Mouse (Mus musculus): ENCODE data around the gene Phc3.
"Not testable (repeated sequence)": the region's sequence is repeated elsewhere in the genome, so short reads cannot be mapped to it uniquely, and the experiment has no call there.

Phc3 gene

GRCm38 (mm10) chr3:30869995-30870394 lies 99.2 kb downstream of the Phc3 start:
- no peak for DNase-seq (ENCODE audit: low spot score in 2 of 2)

- DNase-seq (ENCODE audit: low spot score in 2 of 2) = no peak
Observed at GRCm38 (mm10) chr3:30868625-30869024, 100.6 kb downstream of the Phc3 start.

GRCm38 (mm10) chr3:30868176-30868575 lies 101.0 kb downstream of the Phc3 start:
- no peak for DNase-seq (ENCODE audit: low spot score in 2 of 2)

- DNase-seq (ENCODE audit: low spot score in 2 of 2) = no peak
Observed at GRCm38 (mm10) chr3:30864640-30865039, 104.6 kb downstream of the Phc3 start.

- DNase-seq (ENCODE audit: low spot score in 2 of 2) = no peak
Observed at GRCm38 (mm10) chr3:30863712-30864435, 105.3 kb downstream of the Phc3 start.

- no peak for DNase-seq (ENCODE audit: low spot score in 2 of 2)
Observed at GRCm38 (mm10) chr3:30860705-30861104, 108.5 kb downstream of the Phc3 start.

GRCm38 (mm10) chr3:30859599-30859998 lies 109.6 kb downstream of the Phc3 start:
- DNase-seq (ENCODE audit: low spot score in 2 of 2) = not testable (repeated sequence)

GRCm38 (mm10) chr3:30855604-30856458 lies 113.4 kb downstream of the Phc3 start, which contains the start of gene Gpr160:
Gpr160 (plus strand) TSS chr3:30855950.
- DNase-seq (ENCODE audit: low spot score in 2 of 2) = peak; percentile 52 to 63

GRCm38 (mm10) chr3:30853596-30853995 lies 115.6 kb downstream of the Phc3 start:
- DNase-seq (ENCODE audit: low spot score in 2 of 2) = no peak

- no peak for DNase-seq (ENCODE audit: low spot score in 2 of 2)
Observed at GRCm38 (mm10) chr3:30851422-30851821, 117.8 kb downstream of the Phc3 start.

All from urinary bladder, postnatal 4 days (tissue).